Mouse (Mus musculus): ENCODE results near the gene Treml2.

Treml2 gene

DNA sequence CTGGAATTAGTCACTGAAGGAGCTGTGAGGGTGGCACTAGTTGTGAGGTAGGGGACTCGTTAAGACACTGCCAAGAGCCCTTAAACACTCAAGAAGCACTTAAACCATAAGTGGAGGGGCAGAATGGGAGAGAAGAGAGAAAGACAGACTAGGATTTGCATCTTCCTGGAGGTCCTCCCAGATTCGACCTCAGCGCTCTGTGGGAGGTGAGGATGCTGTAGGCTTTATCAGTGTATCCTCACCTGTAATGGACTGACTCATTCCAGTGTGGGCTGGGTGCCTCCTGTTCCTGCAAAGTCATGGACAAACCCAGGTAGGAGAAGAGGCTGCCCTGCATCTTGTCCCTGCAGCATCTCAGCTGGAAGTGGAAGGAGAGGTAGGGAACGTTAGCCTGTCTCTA, 47.5 kb downstream of the Treml2 start:
- in situ Hi-C loops (cut with MboI, MseI), result no loop called here

DNA sequence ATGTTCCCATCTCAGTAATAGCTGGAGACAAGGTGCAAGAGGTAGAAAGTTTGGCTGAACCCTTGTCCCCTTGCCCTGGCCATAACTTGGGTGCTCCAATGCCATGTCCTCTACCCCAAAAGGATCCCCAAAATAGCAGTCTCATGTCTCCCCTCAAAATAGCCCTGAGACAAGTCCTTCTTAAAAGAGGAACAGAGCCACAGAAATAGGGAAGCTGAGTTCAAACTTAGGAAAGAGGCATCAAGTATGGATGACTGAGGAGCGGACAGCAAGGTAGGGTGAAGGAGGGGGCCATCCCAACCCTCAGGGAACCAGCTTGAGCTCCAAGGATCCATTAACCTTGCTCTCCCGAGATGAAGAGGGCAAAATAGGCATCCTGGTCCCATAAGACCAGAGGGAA, 48.0 kb downstream of the Treml2 start:
- in situ Hi-C loops (cut with MboI, MseI), result no loop called here

DNA sequence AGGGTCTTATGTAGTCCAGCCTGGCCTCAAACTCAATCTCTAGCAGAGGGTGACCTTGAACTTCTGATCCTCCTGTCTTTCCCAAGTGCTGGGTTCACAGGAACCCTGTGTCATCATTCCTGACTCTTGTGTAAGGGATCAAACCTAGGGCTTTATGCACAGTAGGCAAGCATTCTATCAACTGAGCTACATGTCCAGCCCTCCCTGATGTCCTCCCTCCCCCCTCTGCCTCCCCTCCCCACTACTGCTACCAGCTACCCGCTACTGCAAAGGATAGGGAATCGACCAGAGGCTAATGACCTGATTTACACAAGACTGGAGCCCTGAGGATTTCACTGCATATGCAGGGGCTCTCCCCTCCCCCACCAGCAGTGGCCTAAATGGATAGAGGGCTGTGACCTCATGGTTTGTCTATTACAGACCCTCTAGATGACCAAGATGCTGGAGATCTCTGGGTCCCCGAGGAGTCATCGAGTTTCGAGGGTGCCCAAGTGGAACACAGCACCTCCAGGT, 51.4 kb downstream of the Treml2 start:
- in situ Hi-C loops (cut with MboI, MseI), result loop anchor here (25.0 kb wide), 1 partner anchor 1412 kb away; no protein-coding TSS in a partner anchor

DNA sequence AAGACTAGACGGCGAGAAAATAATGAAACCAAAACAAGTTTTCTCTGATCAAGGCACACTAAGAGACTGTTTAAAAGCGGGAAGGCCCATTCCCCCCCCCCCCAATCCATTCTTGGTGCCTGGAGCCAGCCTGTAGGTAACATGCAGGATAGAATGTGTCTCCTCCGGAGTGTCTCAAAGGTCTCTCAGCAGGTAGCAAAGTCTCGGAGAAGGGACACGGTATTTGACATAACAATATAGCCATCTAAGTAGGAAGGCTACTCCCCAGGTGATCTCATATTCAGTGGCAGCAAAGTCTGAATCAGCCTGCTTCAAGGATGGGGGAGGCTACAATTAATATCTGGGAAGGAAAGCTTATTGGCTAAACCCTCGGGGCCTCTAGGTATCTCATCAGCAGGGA, 53.7 kb downstream of the Treml2 start:
- in situ Hi-C loops (cut with MboI, MseI), result loop anchor here (25.0 kb wide), 1 partner anchor 1409 kb away; no protein-coding TSS in a partner anchor

- in situ Hi-C loops (cut with MboI, MseI), result loop anchor here (25.0 kb wide), 1 partner anchor 1406 kb away; no protein-coding TSS in a partner anchor
Observed at GRCm38 (mm10) chr17:48355822-48356221, 56.5 kb downstream of the Treml2 start.

- in situ Hi-C loops (cut with MboI, MseI), result loop anchor here (25.0 kb wide), 1 partner anchor 1404 kb away; no protein-coding TSS in a partner anchor
Observed at GRCm38 (mm10) chr17:48357892-48358291, 58.6 kb downstream of the Treml2 start.

GRCm38 (mm10) chr17:48359616-48360015, 60.3 kb downstream of the Treml2 start, which contains the start of gene Treml1:
Treml1 (plus strand) TSS chr17:48359916.
- in situ Hi-C loops (cut with MboI, MseI), result loop anchor here (25.0 kb wide), 1 partner anchor 1403 kb away; no protein-coding TSS in a partner anchor

DNA sequence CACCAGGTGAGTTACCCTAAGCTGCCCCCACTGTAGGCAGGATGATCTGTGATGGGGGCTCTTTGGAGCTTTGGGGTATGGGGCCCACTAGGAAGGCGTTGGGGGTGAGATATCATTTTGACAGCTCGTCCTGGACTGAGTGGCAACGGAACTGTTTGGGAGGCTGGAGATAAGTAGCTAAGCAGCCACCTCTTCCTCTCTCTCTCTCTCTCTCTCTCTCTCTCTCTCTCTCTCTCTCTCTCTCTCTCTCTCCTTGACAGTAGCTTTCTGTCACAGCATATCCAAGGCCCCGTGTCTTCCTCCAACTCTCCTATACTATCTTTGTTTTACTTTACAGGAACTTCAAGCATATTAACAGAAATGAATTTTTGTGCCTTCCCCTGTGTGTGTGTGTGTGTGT, 61.2 kb downstream of the Treml2 start:
- in situ Hi-C loops (cut with MboI, MseI), result loop anchor here (25.0 kb wide), 1 partner anchor 1402 kb away; no protein-coding TSS in a partner anchor

Measured in T-helper 1 cell (primary cell).